ENCODE assay signal across 9 mouse cellular contexts in genomic region chr1:191817418-191818144, GRCm38 (mm10). TPM values are rescaled to one million over a fixed set of nuclear protein-coding genes. Genes with fewer than 3 reads are reported as not detected.
A peak's percentile ranks its signal among the peaks of the same experiment; 100 is the strongest.
DNase-seq lines count a peak whose midpoint lies in the region; ATAC-seq and TF ChIP-seq lines count a peak whose summit lies in the region.
"Had no signal": no experiment of that assay in that cellular context is flagged by ENCODE, and none has a peak within 500 bp of the region (broad histone marks: within the 10 kb centered on the region; RNA-seq: fewer than 3 reads in every experiment).

No protein-coding gene starts in this region.

- H3K9me3 ChIP-seq in CH12.LX (replicated peaks; ENCODE audit: low read length), result no peaks in the 10 kb centered on the region
- no peaks in the 10 kb centered on the region for H3K9me3 ChIP-seq in forebrain, embryonic 10.5 days
- no peaks in the 10 kb centered on the region for H3K9me3 ChIP-seq in heart, postnatal 0 days (replicated peaks; ENCODE audit: control insufficient read depth, low read length)
- no peaks in the 10 kb centered on the region for H3K9me3 ChIP-seq in liver, postnatal 0 days (ENCODE audit: low read length)
- H3K9me3 ChIP-seq in neural tube, embryonic 14.5 days (ENCODE audit: control insufficient read depth, low read length), result no peaks in the 10 kb centered on the region
- H3K9me3 ChIP-seq: heart, embryonic 15.5 days had no signal

- no peak overlapping the region for H3K4me3 ChIP-seq in CH12.LX (replicated peaks in 1 of 3; ENCODE audit: low read depth in 2 of 3, low read length in 2 of 3, poor library complexity in 1 of 3)
- peak overlapping the region; percentile 9; the same call in 1 of the 2 replicates for H3K4me3 ChIP-seq in forebrain, embryonic 10.5 days
- H3K4me3 ChIP-seq in heart, postnatal 0 days (ENCODE audit: low read depth, low read length), result no peak overlapping the region
- H3K4me3 ChIP-seq in liver, postnatal 0 days (ENCODE audit: low read depth, low read length), result no peak overlapping the region
- H3K4me3 ChIP-seq in neural tube, embryonic 14.5 days (ENCODE audit: low read depth, low read length), result no peak overlapping the region
- H3K4me3 ChIP-seq: heart, embryonic 15.5 days had no signal

- TF ChIP-seq CTCF in CH12.LX (conservative IDR thresholded peaks at IDR 0.05 in 1 of 2, IDR thresholded peaks at IDR 0.05 in 1 of 2; ENCODE audit: low read depth in 2 of 2, low read length in 2 of 2), result peak; percentile 85 to 97
- peak; percentile 97 for TF ChIP-seq CTCF in heart, postnatal 0 days (IDR thresholded peaks at IDR 0.05; ENCODE audit: low read depth)
- peak; percentile 98 for TF ChIP-seq CTCF in liver, postnatal 0 days (IDR thresholded peaks at IDR 0.05; ENCODE audit: low read depth)

- dilution Hi-C loops in CH12.LX (cut with MboI; ENCODE audit: extremely low pct_ligation_motif_present, extremely low pct_unique_long_range_greater_than_20kb, low sequenced_read_pairs), result no loop called here

- H3K27ac ChIP-seq in CH12.LX (ENCODE audit: insufficient read depth, low read depth), result no peak overlapping the region
- H3K27ac ChIP-seq in forebrain, embryonic 10.5 days, result peak overlapping the region; percentile 62
- H3K27ac ChIP-seq in heart, postnatal 0 days (ENCODE audit: low read depth), result no peak overlapping the region
- H3K27ac ChIP-seq in liver, postnatal 0 days (ENCODE audit: low read depth), result no peak overlapping the region
- no peak overlapping the region for H3K27ac ChIP-seq in neural tube, embryonic 14.5 days (ENCODE audit: low read depth, low read length)
- H3K27ac ChIP-seq: heart, embryonic 15.5 days had no signal

- no peak overlapping the region for H3K9ac ChIP-seq in CH12.LX (ENCODE audit: insufficient read depth, low read depth)
- H3K9ac ChIP-seq in heart, postnatal 0 days (replicated peaks; ENCODE audit: low read depth, low read length), result no peak overlapping the region
- H3K9ac ChIP-seq in liver, postnatal 0 days (replicated peaks), result no peak overlapping the region
- no peak overlapping the region for H3K9ac ChIP-seq in neural tube, embryonic 14.5 days (replicated peaks; ENCODE audit: low read depth, low read length)
- H3K9ac ChIP-seq: heart, embryonic 15.5 days had no signal

- in situ Hi-C loops in CH12.LX (cut with MboI; ENCODE audit: low pct_ligation_motif_present, low pct_unique_long_range_greater_than_20kb, low sequenced_read_pairs), result loop anchor here (25.0 kb wide), 2 partner anchors 480 to 705 kb away; partner anchors contain the start of gene Tmem206

- peaks cover 2 to 3% of the 10 kb centered on the region in 2 experiments for H3K36me3 ChIP-seq in CH12.LX (replicated peaks in 1 of 2; ENCODE audit: control insufficient read depth in 1 of 2, insufficient read depth in 1 of 2, low read length in 1 of 2)
- H3K36me3 ChIP-seq in forebrain, embryonic 10.5 days (replicated peaks), result peaks cover 3% of the 10 kb centered on the region
- no peaks in the 10 kb centered on the region for H3K36me3 ChIP-seq in heart, postnatal 0 days (replicated peaks; ENCODE audit: control insufficient read depth, insufficient read depth, low read length)
- 0 out of 2 replicates have a peak, but pooled peaks cover 4% of the 10 kb centered on the region for H3K36me3 ChIP-seq in liver, postnatal 0 days (replicated peaks; ENCODE audit: insufficient read depth, low read length)
- no peaks in the 10 kb centered on the region for H3K36me3 ChIP-seq in neural tube, embryonic 14.5 days (ENCODE audit: control insufficient read depth, insufficient read depth, low read length)

- 0 out of 2 replicates have a peak, but pooled peaks cover 4% of the 10 kb centered on the region for H3K79me2 ChIP-seq in CH12.LX (replicated peaks; ENCODE audit: control insufficient read depth, extremely low read depth, insufficient read depth, poor library complexity, severe bottlenecking)

- 41% methylated on average over 19 of the region's 19 CpGs for WGBS in forebrain, embryonic 10.5 days
- WGBS in heart, postnatal 0 days, result 34% methylated on average over 19 of the region's 19 CpGs
- 39% methylated on average over 19 of the region's 19 CpGs for WGBS in liver, postnatal 0 days (ENCODE audit: insufficient replicate concordance)
- 37% methylated on average over 19 of the region's 19 CpGs for WGBS in neural tube, embryonic 14.5 days

- no peaks in the 10 kb centered on the region for H3K27me3 ChIP-seq in CH12.LX (replicated peaks)
- H3K27me3 ChIP-seq in forebrain, embryonic 10.5 days (ENCODE audit: poor library complexity, severe bottlenecking), result no peaks in the 10 kb centered on the region
- no peaks in the 10 kb centered on the region for H3K27me3 ChIP-seq in heart, postnatal 0 days (ENCODE audit: control insufficient read depth, insufficient read depth, low read length)
- no peaks in the 10 kb centered on the region for H3K27me3 ChIP-seq in liver, postnatal 0 days (ENCODE audit: insufficient read depth, low read length)
- H3K27me3 ChIP-seq in neural tube, embryonic 14.5 days (ENCODE audit: control insufficient read depth, insufficient read depth, low read length), result no peaks in the 10 kb centered on the region
- H3K27me3 ChIP-seq: heart, embryonic 15.5 days had no signal

- DNase-seq in CH12.LX (ENCODE audit: extremely low read depth), result peak; percentile 91
- peak; percentile 54 for DNase-seq in c-Kit-negative CD71-positive TER-119-positive erythroid progenitor cells, embryonic 14.5 days (ENCODE audit: low read depth, low spot score)
- DNase-seq in forebrain, embryonic 10.5 days (ENCODE audit: extremely low spot score, low spot score), result peak; percentile 85
- peak; percentile 90 for DNase-seq in heart, postnatal 0 days (ENCODE audit: low spot score)
- peak; percentile 87 for DNase-seq in kidney, postnatal 25 days
- peak; percentile 85 for DNase-seq in liver, postnatal 0 days
- peak; percentile 67 for DNase-seq in telencephalon, adult 2 months (ENCODE audit: low read depth, low spot score)

- no peak for TF ChIP-seq EP300 in CH12.LX (IDR thresholded peaks at IDR 0.05; ENCODE audit: low read length)
- no peak for TF ChIP-seq EP300 in heart, postnatal 0 days (IDR thresholded peaks at IDR 0.05; ENCODE audit: low read depth)
- no peak for TF ChIP-seq EP300 in liver, postnatal 0 days (IDR thresholded peaks at IDR 0.05; ENCODE audit: low read depth)

- TF ChIP-seq RAD21 in CH12.LX (IDR thresholded peaks at IDR 0.05; ENCODE audit: low read depth, low read length), result peak; percentile 100

- peaks cover 29 to 75% of the 10 kb centered on the region in 2 experiments for H3K4me1 ChIP-seq in CH12.LX (ENCODE audit: control insufficient read depth in 1 of 2, insufficient read depth in 2 of 2)
- H3K4me1 ChIP-seq in forebrain, embryonic 10.5 days, result peaks cover 36% of the 10 kb centered on the region
- H3K4me1 ChIP-seq in heart, postnatal 0 days (ENCODE audit: control insufficient read depth, insufficient read depth), result 0 out of 2 replicates have a peak, but pooled peaks cover 8% of the 10 kb centered on the region
- H3K4me1 ChIP-seq in liver, postnatal 0 days (ENCODE audit: insufficient read depth), result peaks cover 16% of the 10 kb centered on the region
- no peaks in the 10 kb centered on the region for H3K4me1 ChIP-seq in neural tube, embryonic 14.5 days (ENCODE audit: control insufficient read depth, insufficient read depth, low read length)

- H3K4me2 ChIP-seq in CH12.LX (ENCODE audit: insufficient read depth, low read depth, poor library complexity, severe bottlenecking), result peak overlapping the region; percentile 53; the same call in 1 of the 2 replicates
- no peak overlapping the region for H3K4me2 ChIP-seq in heart, postnatal 0 days (ENCODE audit: low read depth, low read length)
- no peak overlapping the region for H3K4me2 ChIP-seq in liver, postnatal 0 days (ENCODE audit: low read depth, low read length)
- H3K4me2 ChIP-seq in neural tube, embryonic 14.5 days (ENCODE audit: low read depth, low read length), result no peak overlapping the region
- H3K4me2 ChIP-seq: heart, embryonic 15.5 days had no signal

- peak; percentile 59 for ATAC-seq in heart, postnatal 0 days (ENCODE audit: insufficient read depth, low read depth)
- ATAC-seq in liver, postnatal 0 days, result peak; percentile 46
- ATAC-seq in neural tube, embryonic 14.5 days (ENCODE audit: low read depth), result peak; percentile 62; the same call in 1 of the 2 replicates

- no peak for TF ChIP-seq POLR2A in CH12.LX (IDR thresholded peaks at IDR 0.05; ENCODE audit: low read depth, low read length)

TF ChIP-seq in CH12.LX, 34 proteins besides CTCF, POLR2A, EP300 and RAD21 (continues in another document):
- peak; percentile 94 for TF ChIP-seq SMC3 (IDR thresholded peaks at IDR 0.05; ENCODE audit: low read depth, low read length)
- peak; percentile 64 for TF ChIP-seq IRF4 (IDR thresholded peaks at IDR 0.05; ENCODE audit: low read depth, low read length)
- no peak for TF ChIP-seq ZKSCAN1 (IDR thresholded peaks at IDR 0.05; ENCODE audit: borderline replicate concordance, low read depth, low read length)
- peak; percentile 71 for TF ChIP-seq JUND (conservative IDR thresholded peaks at IDR 0.05; ENCODE audit: low read depth, low read length)
- peak; percentile 83 for TF ChIP-seq ZC3H11A (IDR thresholded peaks at IDR 0.05; ENCODE audit: low read depth, low read length)
- TF ChIP-seq ZMIZ1 (IDR thresholded peaks at IDR 0.05; ENCODE audit: low read depth, low read length), result no peak
- TF ChIP-seq HCFC1 (IDR thresholded peaks at IDR 0.05; ENCODE audit: low read depth, low read length), result peak; percentile 34; the same call in 1 of the 2 replicates
- no peak for TF ChIP-seq CHD2 (IDR thresholded peaks at IDR 0.05; ENCODE audit: low read length)
- TF ChIP-seq JUN (IDR thresholded peaks at IDR 0.05; ENCODE audit: insufficient read depth, low read depth, low read length), result peak; percentile 10; the same call in 1 of the 2 replicates
- TF ChIP-seq PAX5 (IDR thresholded peaks at IDR 0.05; ENCODE audit: low read length), result no peak
- TF ChIP-seq MEF2A (IDR thresholded peaks at IDR 0.05; ENCODE audit: borderline replicate concordance, low read depth, low read length), result 0 out of 2 replicates have a peak, but pooled peaks have one; percentile 53
- TF ChIP-seq KAT2A (IDR thresholded peaks at IDR 0.05; ENCODE audit: insufficient replicate concordance, low read length), result no peak
- TF ChIP-seq UBTF (IDR thresholded peaks at IDR 0.05; ENCODE audit: low read depth, low read length), result no peak
- no peak for TF ChIP-seq TCF12 (IDR thresholded peaks at IDR 0.05; ENCODE audit: low read depth, low read length)

RNA-seq across cellular contexts. Expression of gene Nek2, which starts 3.7 kb away (rescaled TPM):
- total RNA-seq in CH12.LX (2012; rRNA removed) (41.3 and 48.9 TPM in 2 replicates), CH12.LX (2014; rRNA removed) (51.2 and 55.4 TPM in 2 replicates)
- 68.8 and 79.4 TPM in 2 replicates for polyA plus RNA-seq in CH12.LX (2012; ENCODE audit: insufficient read length, low read depth)
- polyA plus RNA-seq in forebrain, embryonic 10.5 days (2016; fragmentation: Nextera tagmentation; extraction: Ambion mirVana), result 69.8 and 70.8 TPM in 2 replicates
- 14.8 and 28.2 TPM in 2 replicates for total RNA-seq in heart, postnatal 0 days (2014; rRNA removed; ENCODE audit: low replicate concordance)
- 9.4 and 11.7 TPM in 2 replicates for polyA plus RNA-seq in heart, postnatal 0 days (2015; fragmentation: Nextera tagmentation; extraction: Ambion mirVana)
- 13.2 and 14.7 TPM in 2 replicates for polyA plus RNA-seq in liver, postnatal 0 days (2015; fragmentation: Nextera tagmentation; extraction: Ambion mirVana)
- polyA plus RNA-seq in neural tube, embryonic 14.5 days (2014; fragmentation: Nextera tagmentation; extraction: Ambion mirVana), result 1.8 and 3.3 TPM in 2 replicates
